Mouse (Mus musculus) adrenal gland, postnatal 4 days (tissue): ENCODE measurements around the gene Spsb3. TPM values are rescaled to one million over a fixed set of nuclear protein-coding genes. Genes with fewer than 3 reads are reported as not detected.

ENCODE experiments used
- DNase-seq, 2 experiments: peaks; one replicate each; pipeline ENCODE4 v3.0.0; 2021 to 2022; ENCODE audit warnings: low spot score in 2 of 2, mixed read lengths in 2 of 2
- total RNA-seq, 2 experiments: library from RNA; stranded (reverse); gene quantifications; 2 replicates each; pipeline ENCODE4 v1.2.3; 2021

The Spsb3 gene
- total RNA-seq, 2 experiments from 2014 or later: 35.5 to 37.8 TPM

- no peak for DNase-seq
These were observed 9.3 kb downstream of the Spsb3 start for GRCm38 (mm10) chr17:24895571-24896240.

- DNase-seq: peak; percentile 65 to 67
These were observed 10.0 kb downstream of the Spsb3 start, which contains the start of gene Nme3 for GRCm38 (mm10) chr17:24896241-24896992. Gene Nme3 (plus strand): TSS chr17:24896500.

- DNase-seq: no peak
These were observed 10.5 kb downstream of the Spsb3 start for GRCm38 (mm10) chr17:24896993-24897269.

- no peak for DNase-seq
These were observed 11.2 kb downstream of the Spsb3 start for GRCm38 (mm10) chr17:24897600-24897999.

GRCm38 (mm10) chr17:24898041-24898854 lies 11.8 kb downstream of the Spsb3 start:
- no peak for DNase-seq

- no peak for DNase-seq
These were observed 12.7 kb downstream of the Spsb3 start for GRCm38 (mm10) chr17:24899153-24899552.

- no peak for DNase-seq
These were observed 13.6 kb downstream of the Spsb3 start for GRCm38 (mm10) chr17:24900014-24900413.

- no peak for DNase-seq
These were observed 15.7 kb downstream of the Spsb3 start for GRCm38 (mm10) chr17:24902124-24902523.

- no peak for DNase-seq
These were observed 16.4 kb downstream of the Spsb3 start for GRCm38 (mm10) chr17:24902671-24903474.

- no peak for DNase-seq
These were observed 17.3 kb downstream of the Spsb3 start for GRCm38 (mm10) chr17:24903767-24904166.

- peak in 1 of 2 experiments; percentile 60 for DNase-seq
These were observed 21.1 kb downstream of the Spsb3 start for GRCm38 (mm10) chr17:24907591-24907990.

GRCm38 (mm10) chr17:24913984-24914383 lies 27.5 kb downstream of the Spsb3 start:
- no peak for DNase-seq

- no peak for DNase-seq
These were observed 36.8 kb downstream of the Spsb3 start for GRCm38 (mm10) chr17:24923246-24923645.

- no peak for DNase-seq
These were observed 43.1 kb downstream of the Spsb3 start for GRCm38 (mm10) chr17:24929506-24929905.

- DNase-seq: no peak
These were observed 46.0 kb downstream of the Spsb3 start for GRCm38 (mm10) chr17:24932431-24932830.

GRCm38 (mm10) chr17:24933163-24933562 lies 46.7 kb downstream of the Spsb3 start:
- no peak for DNase-seq

GRCm38 (mm10) chr17:24934926-24935325 lies 48.5 kb downstream of the Spsb3 start:
- DNase-seq: no peak

- DNase-seq: no peak
These were observed 49.2 kb downstream of the Spsb3 start for GRCm38 (mm10) chr17:24935666-24936065.

GRCm38 (mm10) chr17:24936259-24937237 lies 50.1 kb downstream of the Spsb3 start, which contains the start of gene Mapk8ip3:
Gene Mapk8ip3 (minus strand): TSS chr17:24936977.
- DNase-seq: peak; percentile 89 to 90

- DNase-seq: no peak
These were observed 50.8 kb downstream of the Spsb3 start for GRCm38 (mm10) chr17:24937266-24937665.
